Mouse (Mus musculus): ENCODE results near the gene Dnmt1. TPM values are rescaled to one million over a fixed set of nuclear protein-coding genes. Genes with fewer than 3 reads are reported as not detected.
"Not testable (repeated sequence)": the region's sequence is repeated elsewhere in the genome, so short reads cannot be mapped to it uniquely, and the experiment has no call there.

The Dnmt1 gene
- total and polyA plus RNA-seq, 3 experiments, result 148 to 209 (median 197) TPM

DNA sequence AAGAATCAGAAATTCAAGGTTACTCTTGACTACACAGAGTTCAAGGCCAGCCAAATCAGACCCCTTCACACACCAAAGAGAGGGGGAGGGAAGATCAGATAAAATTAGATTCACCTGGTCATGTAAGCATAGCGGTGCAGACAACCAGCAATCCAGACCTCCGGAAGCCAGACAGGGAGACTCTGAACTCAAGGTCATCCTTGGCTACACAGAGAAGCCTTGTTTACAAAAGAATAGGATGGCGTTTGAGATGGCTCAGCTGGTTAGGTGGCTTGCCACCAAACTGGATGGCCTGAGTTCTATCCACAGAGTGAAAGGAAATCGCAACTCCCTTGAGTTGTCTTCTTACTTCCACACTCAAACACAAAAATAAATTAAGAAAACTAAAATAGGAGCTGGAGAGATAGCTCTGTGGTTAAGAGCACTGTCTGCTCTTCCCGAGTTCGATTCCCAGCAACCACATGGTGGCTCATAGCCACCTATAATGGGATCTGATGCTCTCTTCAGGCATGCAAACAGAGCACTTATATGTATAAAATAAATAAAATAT, 42.0 kb upstream of the Dnmt1 start:
- peaks cover 32% of the 10 kb centered on the region for H3K4me1 ChIP-seq (ENCODE audit: insufficient read depth, low read depth, low read length)
- no peak overlapping the region for H3K4me3 ChIP-seq (ENCODE audit: low read depth, low read length)
- ATAC-seq (ENCODE audit: extremely low read depth, insufficient number of reproducible peaks, low FRiP score, poor library complexity, severe bottlenecking) (no peak), DNase-seq (ENCODE audit: low spot score) (no peak)
- no peak for TF ChIP-seq POLR2AphosphoS5 (IDR thresholded peaks at IDR 0.05; ENCODE audit: insufficient replicate concordance, low read depth, low read length)
- no peak for TF ChIP-seq GATA1 (IDR thresholded peaks at IDR 0.05; ENCODE audit: borderline replicate concordance, low read length)
- TF ChIP-seq TAL1 (conservative IDR thresholded peaks at IDR 0.05; ENCODE audit: low read depth, low read length), result no peak
- no peaks in the 10 kb centered on the region for H3K9me3 ChIP-seq (replicated peaks)
- no peaks in the 10 kb centered on the region for H3K27me3 ChIP-seq (ENCODE audit: insufficient read depth, low read length)
- peaks cover 33% of the 10 kb centered on the region for H3K36me3 ChIP-seq (replicated peaks)

DNA sequence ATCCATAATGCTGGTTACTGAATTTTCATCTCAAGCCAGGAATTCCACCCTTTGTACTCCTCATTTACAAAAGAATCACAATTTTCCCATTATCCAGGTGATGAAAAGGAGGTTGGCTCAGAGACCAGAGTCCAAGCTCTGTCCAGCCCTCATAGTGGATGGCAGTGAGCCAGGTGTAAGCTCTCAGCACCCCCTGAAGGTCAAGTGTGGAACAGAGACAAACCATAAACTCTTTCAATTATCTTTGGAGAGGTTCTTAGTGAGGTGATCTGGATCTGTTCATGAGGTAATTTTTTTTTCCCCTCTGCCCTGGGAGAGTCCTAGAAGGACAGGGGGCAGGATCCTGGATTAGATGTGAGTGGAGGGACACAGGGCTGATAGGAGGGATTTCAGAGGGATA, 41.1 kb upstream of the Dnmt1 start:
- no peak for TF ChIP-seq TAL1 (conservative IDR thresholded peaks at IDR 0.05; ENCODE audit: low read depth, low read length)
- TF ChIP-seq POLR2AphosphoS5 (IDR thresholded peaks at IDR 0.05; ENCODE audit: insufficient replicate concordance, low read depth, low read length), result no peak
- no peak for TF ChIP-seq GATA1 (IDR thresholded peaks at IDR 0.05; ENCODE audit: borderline replicate concordance, low read length)
- no peak overlapping the region for H3K4me3 ChIP-seq (ENCODE audit: low read depth, low read length)
- no peaks in the 10 kb centered on the region for H3K9me3 ChIP-seq (replicated peaks)
- DNase-seq (ENCODE audit: low spot score), result no peak
- no peaks in the 10 kb centered on the region for H3K27me3 ChIP-seq (ENCODE audit: insufficient read depth, low read length)
- H3K36me3 ChIP-seq (replicated peaks), result peaks cover 24% of the 10 kb centered on the region
- peaks cover 27% of the 10 kb centered on the region for H3K4me1 ChIP-seq (ENCODE audit: insufficient read depth, low read depth, low read length)
- ATAC-seq (ENCODE audit: extremely low read depth, insufficient number of reproducible peaks, low FRiP score, poor library complexity, severe bottlenecking), result no peak

DNA sequence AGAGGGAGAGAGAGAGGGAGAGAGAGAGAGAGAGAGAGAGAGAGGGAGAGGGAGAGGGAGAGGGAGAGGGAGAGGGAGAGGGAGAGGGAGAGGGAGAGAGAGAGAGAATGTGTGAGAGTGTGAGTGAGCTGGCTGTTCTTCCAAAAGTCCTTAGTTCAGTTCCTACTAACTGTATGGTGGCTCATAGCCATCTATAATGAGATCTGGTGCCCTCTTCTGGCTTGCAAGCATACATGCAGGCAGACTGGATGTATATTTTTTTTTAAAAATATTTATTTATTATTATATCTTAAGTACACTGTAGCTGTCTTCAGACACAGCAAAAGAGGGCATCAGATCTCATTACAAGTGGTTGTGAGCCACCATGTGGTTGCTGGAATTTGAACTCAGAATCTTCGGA, 38.6 kb upstream of the Dnmt1 start:
- H3K4me1 ChIP-seq (ENCODE audit: insufficient read depth, low read depth, low read length), result peaks cover 23% of the 10 kb centered on the region
- not testable (repeated sequence) for DNase-seq (ENCODE audit: low spot score); H3K4me3 ChIP-seq (ENCODE audit: low read depth, low read length); ATAC-seq (ENCODE audit: extremely low read depth, insufficient number of reproducible peaks, low FRiP score, poor library complexity, severe bottlenecking); H3K27me3 ChIP-seq (ENCODE audit: insufficient read depth, low read length); H3K9me3 ChIP-seq (replicated peaks); H3K36me3 ChIP-seq (replicated peaks)
- 0 out of 2 replicates have a peak, but pooled peaks have one; percentile 10 for TF ChIP-seq CTCF (IDR thresholded peaks at IDR 0.05; ENCODE audit: low read depth, low read length)

DNA sequence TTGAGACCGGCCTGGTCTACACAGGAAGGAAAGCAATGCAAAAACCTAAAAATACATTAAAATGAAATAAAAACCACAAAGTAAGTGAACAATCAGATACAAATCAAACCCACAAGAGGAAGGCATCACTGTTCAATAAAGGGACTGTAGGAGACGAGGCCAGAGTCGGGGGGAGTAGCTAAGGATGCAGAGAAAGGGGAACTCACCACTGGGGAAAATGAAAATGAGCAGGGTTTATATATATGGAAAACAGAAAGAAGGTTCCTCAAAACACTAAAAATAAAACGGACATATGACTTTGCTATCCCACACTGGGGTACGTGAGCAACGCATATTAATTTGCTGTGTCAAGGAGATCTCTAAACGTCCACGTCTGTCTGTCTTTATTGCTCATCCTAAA, 37.4 kb upstream of the Dnmt1 start:
- no peak for DNase-seq (ENCODE audit: low spot score)

DNA sequence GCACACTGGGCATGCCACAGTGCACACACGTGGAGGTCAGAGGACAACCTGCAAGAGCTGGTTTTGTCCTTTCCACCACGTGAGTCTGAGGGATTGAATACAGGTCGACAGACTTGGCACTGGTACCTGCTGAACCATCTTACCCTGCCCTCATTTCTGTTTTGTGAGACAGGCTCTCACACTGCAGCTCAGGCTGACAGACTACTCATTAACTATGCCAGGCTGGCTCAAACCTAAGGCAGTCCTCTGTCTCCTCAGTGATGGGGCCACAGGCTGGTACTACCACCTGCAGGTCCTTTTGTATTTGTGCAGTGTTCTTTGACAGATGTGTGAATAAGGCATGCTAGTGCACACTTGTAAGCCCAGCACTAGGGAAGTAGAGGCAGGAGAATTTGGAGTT, 35.4 kb upstream of the Dnmt1 start:
- DNase-seq (ENCODE audit: low spot score) (no peak), ATAC-seq (ENCODE audit: extremely low read depth, insufficient number of reproducible peaks, low FRiP score, poor library complexity, severe bottlenecking) (no peak)
- no peaks in the 10 kb centered on the region for H3K27me3 ChIP-seq (ENCODE audit: insufficient read depth, low read length)
- TF ChIP-seq TAL1 (conservative IDR thresholded peaks at IDR 0.05; ENCODE audit: low read depth, low read length), result no peak
- no peak for TF ChIP-seq POLR2AphosphoS5 (IDR thresholded peaks at IDR 0.05; ENCODE audit: insufficient replicate concordance, low read depth, low read length)
- no peak for TF ChIP-seq CTCF (IDR thresholded peaks at IDR 0.05; ENCODE audit: low read depth, low read length)
- no peak for TF ChIP-seq GATA1 (IDR thresholded peaks at IDR 0.05; ENCODE audit: borderline replicate concordance, low read length)
- TF ChIP-seq GATA2 (IDR thresholded peaks at IDR 0.05; ENCODE audit: borderline replicate concordance, low read depth, low read length), result no peak
- H3K9me3 ChIP-seq (replicated peaks), result no peaks in the 10 kb centered on the region
- no peak overlapping the region for H3K4me3 ChIP-seq (ENCODE audit: low read depth, low read length)
- peaks cover 18% of the 10 kb centered on the region for H3K4me1 ChIP-seq (ENCODE audit: insufficient read depth, low read depth, low read length)
- H3K36me3 ChIP-seq (replicated peaks), result peaks cover 7% of the 10 kb centered on the region

More for the DNA sequence above, 37.4 kb upstream of the Dnmt1 start:
- peak; percentile 37 for ATAC-seq (ENCODE audit: extremely low read depth, insufficient number of reproducible peaks, low FRiP score, poor library complexity, severe bottlenecking)
- no peak overlapping the region for H3K4me3 ChIP-seq (ENCODE audit: low read depth, low read length)
- peaks cover 7% of the 10 kb centered on the region for H3K36me3 ChIP-seq (replicated peaks)
- H3K9me3 ChIP-seq (replicated peaks), result no peaks in the 10 kb centered on the region
- TF ChIP-seq GATA2 (IDR thresholded peaks at IDR 0.05; ENCODE audit: borderline replicate concordance, low read depth, low read length) (no peak), GATA1 (IDR thresholded peaks at IDR 0.05; ENCODE audit: borderline replicate concordance, low read length) (no peak), CTCF (IDR thresholded peaks at IDR 0.05; ENCODE audit: low read depth, low read length) (no peak), TAL1 (conservative IDR thresholded peaks at IDR 0.05; ENCODE audit: low read depth, low read length) (no peak), POLR2AphosphoS5 (IDR thresholded peaks at IDR 0.05; ENCODE audit: insufficient replicate concordance, low read depth, low read length) (no peak)
- peaks cover 17% of the 10 kb centered on the region for H3K4me1 ChIP-seq (ENCODE audit: insufficient read depth, low read depth, low read length)
- H3K27me3 ChIP-seq (ENCODE audit: insufficient read depth, low read length), result no peaks in the 10 kb centered on the region

DNA sequence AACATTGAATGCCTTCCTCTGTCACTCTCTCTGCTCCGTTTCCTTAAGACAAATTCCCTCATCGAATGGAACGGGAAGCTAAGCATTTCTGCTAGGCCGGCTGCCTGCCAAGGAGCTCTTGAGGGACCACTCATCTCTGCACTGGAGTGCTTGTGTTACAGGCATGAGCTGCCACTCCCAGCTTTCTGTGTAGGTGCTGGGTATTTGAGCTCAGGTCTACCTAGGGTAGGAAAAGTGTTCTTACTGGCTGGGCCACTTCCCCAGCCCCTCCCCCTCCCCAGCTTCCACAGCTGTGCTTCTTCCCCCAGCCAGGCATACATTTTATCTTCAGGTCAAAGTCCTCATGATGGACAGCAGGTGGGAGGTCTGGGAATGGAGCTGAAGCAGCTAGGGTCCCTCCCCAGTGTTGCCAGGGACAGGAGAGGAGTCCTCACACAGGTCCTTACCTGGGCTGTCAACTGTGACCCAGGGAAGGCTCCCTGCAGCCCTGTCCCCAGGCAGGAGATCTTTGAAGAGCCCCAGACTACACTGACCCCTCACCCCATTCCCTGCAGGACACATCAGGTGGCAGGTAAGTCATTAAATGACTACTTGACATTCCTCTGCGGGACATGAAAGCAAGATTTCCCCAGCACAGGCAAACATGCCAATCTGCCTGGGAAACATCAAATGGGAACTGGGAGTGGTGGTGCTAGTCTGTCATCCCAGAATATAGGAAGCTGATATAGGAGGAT, 33.6 kb upstream of the Dnmt1 start:
- H3K4me1 ChIP-seq (ENCODE audit: insufficient read depth, low read depth, low read length), result peaks cover 20% of the 10 kb centered on the region
- peaks cover 8% of the 10 kb centered on the region for H3K27me3 ChIP-seq (ENCODE audit: insufficient read depth, low read length)
- H3K4me3 ChIP-seq (ENCODE audit: low read depth, low read length), result no peak overlapping the region
- H3K36me3 ChIP-seq (replicated peaks), result peaks cover 2% of the 10 kb centered on the region
- TF ChIP-seq CTCF (IDR thresholded peaks at IDR 0.05; ENCODE audit: low read depth, low read length) (no peak), GATA2 (IDR thresholded peaks at IDR 0.05; ENCODE audit: borderline replicate concordance, low read depth, low read length) (no peak), GATA1 (IDR thresholded peaks at IDR 0.05; ENCODE audit: borderline replicate concordance, low read length) (no peak), TAL1 (conservative IDR thresholded peaks at IDR 0.05; ENCODE audit: low read depth, low read length) (no peak), POLR2AphosphoS5 (IDR thresholded peaks at IDR 0.05; ENCODE audit: insufficient replicate concordance, low read depth, low read length) (no peak)
- DNase-seq (ENCODE audit: low spot score) (no peak), ATAC-seq (ENCODE audit: extremely low read depth, insufficient number of reproducible peaks, low FRiP score, poor library complexity, severe bottlenecking) (no peak)
- H3K9me3 ChIP-seq (replicated peaks), result no peaks in the 10 kb centered on the region

Data from G1E (cell line).